7 mouse cellular contexts compared by ENCODE assay signal in the genomic region with DNA sequence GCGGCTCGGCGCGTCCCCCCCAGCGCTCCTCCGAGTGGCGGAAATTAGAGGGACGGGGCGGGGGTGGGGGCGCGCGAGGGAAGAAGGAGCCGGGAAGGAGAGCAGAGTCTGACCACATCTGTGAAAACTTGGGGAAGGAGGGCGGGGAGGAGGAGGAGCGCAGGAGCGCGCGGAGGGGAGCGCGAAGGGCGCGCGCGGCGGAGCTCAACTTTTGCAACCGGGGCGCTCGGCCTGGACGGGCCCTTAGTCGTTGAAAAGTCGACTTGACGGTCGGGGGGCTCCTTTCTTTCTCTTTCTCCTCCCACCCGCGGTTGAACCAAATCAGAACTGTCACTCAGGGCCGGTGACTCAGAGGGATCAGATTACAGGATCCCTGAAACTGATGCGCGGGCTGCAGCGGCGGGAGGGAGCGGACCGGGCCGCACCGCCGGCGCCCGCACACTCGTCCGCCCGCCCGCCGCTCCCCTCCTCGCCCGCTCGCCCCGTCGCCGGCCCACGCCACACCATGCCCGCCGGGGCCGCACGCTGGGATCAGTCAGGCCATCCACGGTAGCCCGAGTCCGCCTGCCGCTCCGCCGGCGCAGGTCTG. TPM values are rescaled to one million over a fixed set of nuclear protein-coding genes. Genes with fewer than 3 reads are reported as not detected.
DNase-seq lines count a peak whose midpoint lies in the region; ATAC-seq and TF ChIP-seq lines count a peak whose summit lies in the region.

No protein-coding gene starts in this region.

- ATAC-seq in forebrain, embryonic 13.5 days: peak; percentile 73
- peak; percentile 86 for ATAC-seq in limb, embryonic 13.5 days (ENCODE audit: low FRiP score, low read depth)
- ATAC-seq in midbrain, embryonic 14.5 days (ENCODE audit: low FRiP score, low TSS enrichment): peak; percentile 76

- no peaks in the 10 kb centered on the region for H3K4me1 ChIP-seq in ES-Bruce4 (ENCODE audit: control insufficient read depth, insufficient read depth, low read length)
- peaks cover 40% of the 10 kb centered on the region for H3K4me1 ChIP-seq in forebrain, embryonic 13.5 days
- peaks cover 42% of the 10 kb centered on the region for H3K4me1 ChIP-seq in limb, embryonic 13.5 days
- H3K4me1 ChIP-seq in midbrain, embryonic 14.5 days (ENCODE audit: control insufficient read depth, insufficient read depth, low read length): peaks cover 17% of the 10 kb centered on the region; the same call in 1 of the 2 replicates

- 0% methylated on average over 56 of the region's 70 CpGs for WGBS in forebrain, embryonic 13.5 days
- WGBS in limb, embryonic 13.5 days: under 1% methylated on average over 55 of the region's 70 CpGs
- under 1% methylated on average over 70 of the region's 70 CpGs for WGBS in midbrain, embryonic 14.5 days

- H3K4me2 ChIP-seq in forebrain, embryonic 13.5 days: peak overlapping the region; percentile 69
- H3K4me2 ChIP-seq in limb, embryonic 13.5 days (replicated peaks): peak overlapping the region; percentile 71
- peak overlapping the region; percentile 80 for H3K4me2 ChIP-seq in midbrain, embryonic 14.5 days (ENCODE audit: low read length)

- intact Hi-C loops in heart, postnatal 14 days (cut with DNase I): loop anchor here (10.0 kb wide), 2 partner anchors 251 to 281 kb away; no protein-coding TSS in a partner anchor

- H3K9me3 ChIP-seq in ES-Bruce4 (replicated peaks; ENCODE audit: control insufficient read depth, insufficient read depth, low read length, poor library complexity, severe bottlenecking): no peaks in the 10 kb centered on the region
- no peaks in the 10 kb centered on the region for H3K9me3 ChIP-seq in forebrain, embryonic 13.5 days (replicated peaks)
- no peaks in the 10 kb centered on the region for H3K9me3 ChIP-seq in limb, embryonic 13.5 days
- H3K9me3 ChIP-seq in midbrain, embryonic 14.5 days (ENCODE audit: control insufficient read depth, low read length): no peaks in the 10 kb centered on the region

- no peaks in the 10 kb centered on the region for H3K36me3 ChIP-seq in ES-Bruce4 (ENCODE audit: control insufficient read depth, insufficient read depth, low read length, poor library complexity, severe bottlenecking)
- H3K36me3 ChIP-seq in forebrain, embryonic 13.5 days (ENCODE audit: poor library complexity, severe bottlenecking): no peaks in the 10 kb centered on the region
- no peaks in the 10 kb centered on the region for H3K36me3 ChIP-seq in limb, embryonic 13.5 days
- no peaks in the 10 kb centered on the region for H3K36me3 ChIP-seq in midbrain, embryonic 14.5 days (ENCODE audit: control insufficient read depth, insufficient read depth, low read length)

- TF ChIP-seq CTCF in ES-Bruce4 (IDR thresholded peaks at IDR 0.05; ENCODE audit: low read depth, low read length): no peak

- no peak for TF ChIP-seq POLR2A in ES-Bruce4 (IDR thresholded peaks at IDR 0.05; ENCODE audit: insufficient read depth, low read length)

- H3K27ac ChIP-seq in ES-Bruce4 (ENCODE audit: insufficient read depth, low read length): no peak overlapping the region
- peak overlapping the region; percentile 96 for H3K27ac ChIP-seq in forebrain, embryonic 13.5 days
- peak overlapping the region; percentile 100 for H3K27ac ChIP-seq in limb, embryonic 13.5 days
- H3K27ac ChIP-seq in midbrain, embryonic 14.5 days (replicated peaks; ENCODE audit: low read depth, low read length): peak overlapping the region; percentile 85

- H3K4me3 ChIP-seq in ES-Bruce4 (ENCODE audit: low read depth, low read length): peak overlapping the region; percentile 78
- H3K4me3 ChIP-seq in forebrain, embryonic 13.5 days: peak overlapping the region; percentile 73
- peak overlapping the region; percentile 89 for H3K4me3 ChIP-seq in limb, embryonic 13.5 days
- H3K4me3 ChIP-seq in midbrain, embryonic 14.5 days (replicated peaks; ENCODE audit: low read depth, low read length): peak overlapping the region; percentile 79

- no peak for TF ChIP-seq EP300 in ES-Bruce4 (IDR thresholded peaks at IDR 0.05; ENCODE audit: insufficient read depth, low read depth, low read length)

- peaks cover 5% of the 10 kb centered on the region for H3K27me3 ChIP-seq in ES-Bruce4 (ENCODE audit: control insufficient read depth, insufficient read depth, low read length, poor library complexity, severe bottlenecking)
- no peaks in the 10 kb centered on the region for H3K27me3 ChIP-seq in forebrain, embryonic 13.5 days
- no peaks in the 10 kb centered on the region for H3K27me3 ChIP-seq in limb, embryonic 13.5 days
- peaks cover 9% of the 10 kb centered on the region; the same call in 1 of the 2 replicates for H3K27me3 ChIP-seq in midbrain, embryonic 14.5 days (ENCODE audit: control insufficient read depth, insufficient read depth, low read length)

- H3K9ac ChIP-seq in ES-Bruce4 (ENCODE audit: low read depth, poor library complexity, severe bottlenecking): peak overlapping the region; percentile 93
- peak overlapping the region; percentile 96 for H3K9ac ChIP-seq in forebrain, embryonic 13.5 days
- H3K9ac ChIP-seq in limb, embryonic 13.5 days: peak overlapping the region; percentile 100
- H3K9ac ChIP-seq in midbrain, embryonic 14.5 days (replicated peaks; ENCODE audit: low read length): peak overlapping the region; percentile 72

- peak; percentile 32 for DNase-seq in adipocyte (ENCODE audit: low spot score)
- DNase-seq in heart, postnatal 14 days: peak; percentile 64 to 69
- peak; percentile 77 for DNase-seq in midbrain, embryonic 14.5 days
- DNase-seq in urinary bladder, adult 2 months (ENCODE audit: low spot score): peak; percentile 50

RNA-seq across cellular contexts. Expression of a gene that starts 0.6 kb away (rescaled TPM):
- polyA plus RNA-seq in ES-Bruce4 (2011; ENCODE audit: insufficient read depth, insufficient read length, low read depth, missing spikeins): 24.7 and 42.1 TPM in 2 replicates
- polyA plus RNA-seq in forebrain, embryonic 13.5 days (2015; fragmentation: Nextera tagmentation; extraction: Ambion mirVana): 26.8 and 29.0 TPM in 2 replicates
- 1 to 10 TPM; 3.8 to 4.4 TPM for total RNA-seq in heart, postnatal 14 days (2021)
- 51.8 and 54.3 TPM in 2 replicates for polyA plus RNA-seq in limb, embryonic 13.5 days (2015; fragmentation: Nextera tagmentation; extraction: Ambion mirVana)
- polyA plus RNA-seq in midbrain, embryonic 14.5 days (2014; fragmentation: Nextera tagmentation; extraction: Ambion mirVana): 8.5 and 14.1 TPM in 2 replicates
- polyA plus RNA-seq in urinary bladder, adult 2 months (2012; rRNA removed): 5.1 and 8.1 TPM in 2 replicates
